Mouse (Mus musculus) kidney, postnatal 4 days (tissue): ENCODE data around the gene Itk.

Source experiments
- DNase-seq, 2 experiments: peaks; one replicate each; pipeline ENCODE4 v3.0.0; 2021; ENCODE audit warnings: mixed read lengths in 2 of 2

The Itk gene

DNA sequence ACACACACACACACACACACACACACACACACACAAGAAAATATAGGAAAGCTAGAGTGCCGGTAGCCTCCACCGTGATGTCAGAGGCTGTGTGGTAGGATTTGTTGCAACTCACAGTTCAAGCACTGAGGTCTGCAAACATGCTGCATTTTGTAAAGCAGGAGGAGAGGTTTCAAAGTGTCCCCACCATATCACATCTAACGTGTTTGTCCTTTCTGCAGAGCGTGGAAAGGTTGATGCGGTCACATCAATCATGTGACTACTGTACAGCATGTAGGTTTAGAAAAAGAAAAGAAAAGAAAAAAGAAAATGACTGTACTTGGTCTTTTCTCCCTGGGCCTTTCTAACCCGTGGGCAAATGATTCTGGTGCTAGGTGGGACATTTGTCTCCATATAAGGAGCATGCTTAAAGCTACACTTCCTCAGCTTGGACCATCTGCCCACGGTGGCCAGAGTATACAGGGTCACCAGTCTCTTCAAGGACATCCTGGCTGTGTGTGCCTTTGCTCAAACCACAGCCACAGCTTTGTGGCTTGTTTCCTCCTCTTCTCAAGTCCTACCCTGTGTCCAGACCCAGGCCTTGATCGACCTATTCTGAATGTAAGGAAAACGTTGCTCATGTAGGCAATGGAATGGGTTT is 83.3 kb downstream of the Itk start:
- DNase-seq: no peak

DNA sequence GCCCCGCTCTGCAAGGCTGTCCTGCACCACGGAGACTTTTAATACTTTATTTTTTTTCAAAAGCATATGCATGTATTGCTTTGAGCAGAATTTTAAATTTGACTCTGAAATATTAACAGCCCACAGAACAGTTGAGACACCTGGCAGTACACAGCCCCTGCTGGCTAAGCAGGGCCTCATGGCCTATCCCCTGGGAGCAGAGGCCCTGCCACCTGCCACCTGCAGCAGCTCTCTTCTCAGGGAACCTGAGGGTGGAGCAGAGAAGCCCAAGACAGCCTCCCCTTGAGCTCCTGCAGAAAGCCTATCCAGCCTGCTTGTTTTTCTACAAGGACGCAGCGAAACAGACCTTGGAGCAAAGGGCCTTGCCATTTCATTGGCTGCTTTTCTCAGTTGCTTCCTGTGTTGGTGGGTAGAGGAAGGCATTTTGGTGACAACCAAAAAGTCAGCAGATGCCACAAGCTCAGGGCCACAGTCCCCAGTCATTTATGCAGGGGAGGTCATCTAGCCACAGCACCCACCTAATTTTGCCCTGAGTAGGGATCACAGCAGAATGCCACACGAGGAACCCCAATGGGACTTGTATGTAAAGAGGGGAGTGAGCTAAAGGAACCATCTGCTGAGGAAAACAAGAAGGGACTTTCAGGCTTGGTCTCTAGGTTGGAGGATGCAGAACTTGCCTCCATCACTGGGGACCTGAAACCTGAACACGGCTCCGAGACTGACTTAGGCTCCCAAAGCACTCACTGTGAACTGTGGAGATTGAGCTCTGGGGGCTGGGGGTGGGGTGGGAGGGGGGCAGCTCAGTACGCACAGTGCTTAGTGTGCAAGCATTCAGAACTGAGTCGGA is 84.2 kb downstream of the Itk start:
- no peak for DNase-seq

DNA sequence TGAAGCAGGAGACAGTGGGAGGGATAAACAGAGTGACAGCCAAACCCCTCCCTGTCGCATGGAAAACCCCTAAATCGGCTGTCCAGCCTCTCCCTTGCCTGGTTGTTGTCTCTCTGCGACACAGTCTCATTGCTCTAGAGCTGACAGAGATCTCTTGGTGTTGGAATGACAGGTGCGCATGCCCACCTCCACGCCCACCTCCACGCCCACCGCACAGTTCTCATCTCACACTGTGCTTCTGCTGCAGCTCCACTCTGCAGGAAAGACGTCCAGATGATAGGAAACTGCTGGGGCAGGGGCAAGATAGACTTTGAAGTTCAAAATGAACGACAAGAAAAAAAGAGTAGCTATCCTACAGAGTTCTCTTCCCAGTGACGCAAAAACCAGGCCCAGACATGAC is 85.2 kb downstream of the Itk start:
- DNase-seq: no peak

DNA sequence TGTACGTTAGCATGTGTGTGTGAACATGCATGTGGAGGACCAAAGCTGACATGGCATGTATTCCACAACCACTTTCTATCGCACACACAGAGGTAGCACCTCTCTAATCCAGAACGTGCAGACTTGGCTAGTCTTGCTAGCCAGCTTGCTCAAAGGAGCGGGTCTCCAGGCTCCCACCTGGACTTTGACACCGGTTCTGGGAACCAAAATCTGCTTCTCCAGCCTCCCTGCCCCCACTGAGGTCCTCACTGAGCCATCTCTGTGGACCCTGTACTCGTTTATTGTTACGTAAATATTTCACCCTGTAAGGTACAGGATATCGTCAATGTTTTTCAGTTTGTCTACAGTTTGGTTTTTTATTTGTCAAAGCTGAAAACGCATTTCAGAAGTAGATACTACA is 86.8 kb downstream of the Itk start:
- DNase-seq: no peak

DNA sequence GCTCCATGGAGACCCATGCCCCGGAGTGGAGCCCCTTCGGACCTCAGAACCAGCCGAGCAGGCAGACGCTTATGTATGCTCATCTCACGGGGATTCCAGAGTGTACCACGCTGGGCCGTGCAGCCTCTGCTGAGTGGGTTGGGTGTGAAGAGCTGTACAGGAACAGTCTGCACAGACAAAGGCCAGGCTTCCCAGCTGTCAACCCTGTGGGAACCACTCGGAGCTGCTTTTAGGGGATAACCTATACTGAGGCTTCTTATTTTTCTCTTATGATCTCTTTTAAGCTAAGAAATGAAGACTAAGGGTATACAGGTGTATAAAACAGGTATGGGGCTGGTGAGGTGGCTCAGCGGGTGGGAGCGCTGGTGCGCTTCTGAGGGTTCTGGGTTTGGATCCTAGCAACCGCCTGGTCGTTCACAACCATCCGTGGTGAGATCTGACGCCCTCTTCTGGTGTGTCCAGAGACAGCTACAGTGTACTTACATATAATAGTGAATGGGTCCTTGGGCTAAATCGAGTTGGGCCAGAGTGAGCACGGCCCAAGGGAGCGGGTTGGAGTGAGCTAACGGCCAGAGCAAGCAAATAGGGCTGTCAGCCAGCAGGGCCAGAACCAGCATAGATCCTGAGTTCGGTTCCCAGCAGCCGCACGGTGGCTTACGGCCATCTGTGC is 87.6 kb downstream of the Itk start:
- no peak for DNase-seq

DNA sequence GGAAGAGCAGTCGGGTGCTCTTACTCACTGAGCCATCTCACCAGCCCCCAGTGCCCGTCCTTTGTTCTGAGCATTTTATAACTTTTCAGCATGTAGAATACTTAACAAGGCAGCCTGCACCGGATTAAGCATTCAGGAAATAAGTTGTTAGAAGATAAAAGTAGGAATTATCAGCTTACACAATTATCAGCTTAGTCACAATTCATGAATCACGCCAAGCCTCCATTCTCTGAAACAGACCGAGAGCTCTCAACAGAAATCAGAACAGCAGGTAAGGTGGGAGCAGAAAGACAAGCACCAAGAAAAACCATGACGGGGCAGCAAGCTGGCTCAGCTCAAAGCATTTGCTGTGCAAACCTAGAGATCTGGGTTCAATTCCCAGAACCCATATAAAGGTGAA is 89.4 kb downstream of the Itk start:
- no peak for DNase-seq

DNA sequence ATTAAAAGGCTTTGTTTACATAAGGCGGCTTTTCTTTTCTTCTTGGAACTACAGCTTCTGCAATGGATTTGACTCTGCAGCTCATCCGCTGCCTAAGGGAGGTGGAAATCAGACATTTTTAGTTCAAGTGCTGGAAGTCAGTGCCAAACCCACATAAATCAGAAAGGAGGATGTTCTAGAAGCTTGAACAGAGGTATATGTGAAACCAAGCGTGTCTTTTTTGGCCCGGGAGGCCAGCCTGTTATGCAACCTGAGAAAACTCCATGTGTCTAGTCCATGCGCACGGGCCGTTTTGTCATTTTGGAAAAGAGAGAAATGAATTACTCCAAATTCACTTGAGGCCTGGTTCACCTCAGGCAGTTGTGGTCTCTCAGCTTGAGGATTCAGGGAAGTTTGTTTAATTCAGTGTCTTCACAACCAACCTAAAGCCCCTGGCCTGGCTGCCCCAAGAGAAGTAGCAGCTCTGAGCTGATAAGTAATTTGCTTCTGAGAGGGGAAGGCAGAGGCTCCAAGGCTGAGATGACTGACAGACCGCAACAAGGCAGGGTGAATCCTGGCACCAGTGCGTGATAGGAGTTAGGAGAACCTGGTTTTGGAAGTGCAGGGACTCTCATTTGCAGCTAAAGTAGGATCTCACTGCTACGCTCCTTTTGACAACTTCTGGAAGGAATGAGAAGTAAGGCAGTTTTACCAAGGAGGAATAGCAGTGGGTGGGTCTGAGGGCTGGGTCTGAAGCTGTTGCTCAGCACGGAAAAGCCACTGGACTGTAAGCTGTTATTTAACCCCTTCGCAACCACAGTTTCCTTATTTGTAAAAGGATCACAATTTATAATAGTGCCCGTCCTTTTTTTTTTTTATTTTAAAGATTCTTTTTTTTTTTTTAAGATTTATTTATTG is 90.2 kb downstream of the Itk start:
- no peak for DNase-seq

DNA sequence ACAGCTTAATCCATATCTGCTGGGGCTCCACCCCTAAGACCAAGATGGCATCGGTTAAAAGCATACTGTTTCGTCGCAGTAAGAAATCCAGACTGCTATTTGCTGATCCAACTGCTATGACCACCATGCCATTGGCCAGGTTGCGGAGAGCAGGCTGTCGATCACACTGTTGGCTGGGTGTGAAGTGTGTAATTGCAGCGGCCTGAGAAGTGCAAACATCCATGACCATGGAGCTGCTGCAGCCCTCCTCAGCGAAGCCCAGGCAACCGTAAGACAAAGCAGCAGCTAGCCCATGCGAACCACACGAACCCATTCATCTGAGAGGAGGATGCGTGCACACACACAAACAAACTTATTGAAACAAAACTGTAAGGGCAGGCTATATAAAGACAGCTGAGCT is 94.9 kb downstream of the Itk start:
- DNase-seq: no peak

DNA sequence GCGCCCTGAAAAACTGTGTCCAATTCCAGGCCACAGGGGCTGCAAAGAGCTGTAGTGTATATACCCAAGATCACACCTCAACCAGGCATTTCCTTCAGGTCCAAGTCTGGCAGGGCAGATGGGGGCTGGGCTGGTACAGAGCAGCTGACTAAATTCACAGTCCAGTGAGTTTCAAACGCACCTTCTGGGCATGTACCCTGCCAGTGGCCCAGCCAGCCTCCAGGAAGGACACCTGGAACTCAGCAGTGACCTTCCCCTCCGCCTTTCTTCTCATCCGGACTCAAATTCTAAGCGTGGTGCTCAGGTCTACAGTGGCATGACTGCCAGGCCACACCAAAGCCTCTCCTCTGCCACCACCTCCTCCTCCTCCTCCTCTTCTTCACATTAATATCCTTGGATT is 95.8 kb downstream of the Itk start:
- peak; percentile 44 to 60 for DNase-seq

DNA sequence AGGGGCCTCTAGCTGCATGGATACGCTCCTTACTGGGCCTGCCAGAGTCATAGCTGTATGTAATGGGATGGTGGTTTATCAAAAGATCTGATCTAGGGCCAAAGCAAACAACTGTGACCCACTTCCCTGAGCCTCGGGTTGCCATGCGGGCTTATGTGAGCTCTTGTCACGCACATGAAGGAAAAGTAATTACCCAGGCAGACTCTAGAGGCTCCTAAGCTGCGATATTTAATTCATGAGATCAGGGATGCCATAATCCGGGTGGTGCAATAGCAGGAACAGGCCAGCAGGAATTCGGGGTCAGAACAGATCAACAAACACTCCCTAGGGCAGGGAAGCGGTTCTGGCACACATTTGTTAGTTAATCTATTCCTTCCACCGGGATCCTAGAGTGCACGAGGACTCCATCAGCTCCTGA is 98.3 kb downstream of the Itk start:
- peak in 1 of 2 experiments; percentile 49 for DNase-seq

DNA sequence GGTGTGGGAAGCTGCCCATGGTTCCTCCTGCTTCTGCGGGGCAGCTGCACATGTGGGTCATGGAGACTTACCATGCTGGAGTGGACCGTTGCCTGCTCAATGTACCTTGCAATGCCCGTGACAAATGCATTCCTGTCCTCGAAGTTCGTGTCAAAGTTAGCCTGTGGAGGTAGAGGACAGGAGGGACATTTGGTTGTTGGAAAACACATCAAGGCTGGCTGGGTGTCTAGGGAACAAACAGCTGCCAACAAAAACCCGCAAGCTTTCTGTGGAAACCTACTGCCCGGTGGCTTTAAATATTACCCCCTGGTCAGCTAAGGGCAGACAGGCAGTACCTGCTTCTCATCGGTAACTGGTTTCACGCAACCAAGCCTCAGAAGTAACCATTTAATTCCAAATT is 99.8 kb downstream of the Itk start:
- peak in 1 of 2 experiments; percentile 37 for DNase-seq

DNA sequence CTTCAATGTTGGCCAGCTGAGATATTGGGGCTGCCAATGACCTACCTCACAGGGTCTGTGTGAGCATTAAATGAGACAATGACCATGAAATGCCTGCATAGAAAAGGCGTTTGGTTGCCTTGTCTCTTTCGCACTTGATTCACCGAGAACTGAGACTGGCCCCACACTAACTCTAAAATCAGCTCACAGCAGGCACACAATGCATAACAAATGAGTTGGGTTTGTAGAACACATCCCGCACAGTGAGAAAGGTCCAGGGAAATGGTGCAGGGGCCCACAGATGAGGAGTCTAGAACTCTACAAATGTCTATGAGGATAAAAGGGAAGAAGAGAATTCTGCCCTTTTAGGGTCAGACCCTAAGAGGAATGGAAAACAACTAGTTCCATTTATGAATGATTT is 100.3 kb downstream of the Itk start:
- no peak for DNase-seq

DNA sequence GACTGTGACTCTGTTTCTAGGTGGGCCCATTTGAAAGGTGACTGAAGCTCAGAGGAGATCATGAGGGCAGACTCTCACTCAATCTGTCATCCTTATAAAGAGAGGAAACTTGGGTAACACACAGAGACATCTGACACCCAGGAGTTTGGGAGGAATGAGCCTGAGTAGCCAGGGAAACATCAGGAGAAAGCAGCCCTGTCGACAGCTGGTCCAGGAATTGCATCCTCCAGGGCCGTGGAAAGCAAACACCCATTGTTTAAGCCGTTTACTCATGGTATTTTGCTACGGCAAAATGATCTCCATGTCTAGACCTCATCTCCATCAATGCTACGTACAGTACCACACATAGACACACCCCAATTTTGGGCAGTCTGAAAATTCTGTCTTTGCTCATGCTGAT is 101.2 kb downstream of the Itk start:
- DNase-seq: no peak

DNA sequence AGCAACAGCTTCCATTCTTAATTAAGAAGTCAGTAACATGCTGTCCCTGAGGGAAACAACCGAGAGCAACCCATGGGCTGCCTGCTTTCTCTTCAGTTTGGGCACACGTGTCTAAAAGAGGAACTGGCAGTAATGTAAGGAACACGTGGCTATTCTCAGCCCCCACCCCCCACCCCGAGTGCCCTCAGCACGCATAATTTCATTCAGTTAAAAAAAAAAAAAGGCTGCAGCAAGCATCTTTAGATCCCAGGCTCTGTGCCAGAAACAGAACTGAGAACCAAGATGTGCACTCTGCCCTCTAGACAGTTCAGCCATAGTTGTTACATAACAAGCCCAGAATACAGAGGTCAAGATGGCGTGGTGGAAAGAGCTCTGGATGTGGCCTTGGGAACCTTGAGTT is 102.5 kb downstream of the Itk start:
- DNase-seq: peak in 1 of 2 experiments; percentile 41

DNA sequence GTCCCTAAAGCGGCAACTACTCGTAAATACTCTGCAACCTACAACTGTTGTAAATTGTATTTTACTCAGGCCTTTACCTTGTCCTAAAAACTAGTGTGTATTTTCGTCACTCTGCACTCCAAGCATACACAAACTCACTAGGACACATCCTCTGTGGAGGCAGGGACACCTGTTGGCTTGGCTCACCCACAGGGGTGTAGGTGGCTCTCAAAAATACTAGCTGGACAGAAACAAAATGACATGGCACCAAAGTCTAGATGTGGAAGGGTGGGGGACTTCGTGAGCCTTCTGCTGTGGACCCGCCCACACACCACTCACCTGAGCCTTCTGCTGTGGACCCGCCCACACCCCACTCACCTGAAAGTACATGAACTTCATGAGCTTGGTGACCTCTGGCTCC is 105.5 kb downstream of the Itk start:
- no peak for DNase-seq

DNA sequence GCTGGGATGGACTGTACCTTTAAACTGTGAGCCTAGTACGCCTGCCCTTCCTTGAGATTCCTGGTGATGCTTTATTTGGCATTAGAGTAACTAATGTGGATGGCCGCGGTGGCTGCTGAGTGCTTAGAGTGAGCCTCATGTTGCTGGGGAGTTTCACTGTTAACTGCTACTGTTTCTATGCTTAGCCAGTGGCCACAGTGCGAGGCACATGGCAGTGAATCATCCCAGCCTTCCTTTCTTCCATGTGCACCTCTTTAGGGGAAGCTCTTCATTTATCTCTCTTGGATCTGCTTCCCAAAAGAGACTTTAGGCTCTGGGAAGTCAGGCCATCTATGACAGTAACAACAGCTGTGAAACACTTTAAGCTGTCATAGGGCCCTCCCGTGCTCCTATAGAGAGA is 106.7 kb downstream of the Itk start:
- no peak for DNase-seq

DNA sequence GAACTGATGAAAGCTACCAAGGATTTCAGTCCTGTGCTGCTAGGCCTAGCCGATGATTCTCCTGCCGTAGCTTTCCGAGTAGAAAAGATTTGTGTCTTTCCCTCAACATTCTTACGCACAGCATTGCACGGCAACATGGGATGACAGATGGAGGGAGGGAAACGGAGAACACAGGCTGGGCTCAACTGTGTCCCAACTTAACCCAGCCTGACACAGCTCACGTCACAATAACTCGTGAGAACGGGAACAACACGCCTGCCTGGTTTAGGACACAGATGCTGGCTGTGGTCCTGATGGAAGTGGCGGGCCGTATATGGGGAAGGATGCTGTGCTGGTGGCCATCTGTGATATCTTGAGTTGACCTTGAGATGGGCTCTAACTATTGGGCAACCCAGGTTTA is 110.6 kb downstream of the Itk start:
- no peak for DNase-seq

DNA sequence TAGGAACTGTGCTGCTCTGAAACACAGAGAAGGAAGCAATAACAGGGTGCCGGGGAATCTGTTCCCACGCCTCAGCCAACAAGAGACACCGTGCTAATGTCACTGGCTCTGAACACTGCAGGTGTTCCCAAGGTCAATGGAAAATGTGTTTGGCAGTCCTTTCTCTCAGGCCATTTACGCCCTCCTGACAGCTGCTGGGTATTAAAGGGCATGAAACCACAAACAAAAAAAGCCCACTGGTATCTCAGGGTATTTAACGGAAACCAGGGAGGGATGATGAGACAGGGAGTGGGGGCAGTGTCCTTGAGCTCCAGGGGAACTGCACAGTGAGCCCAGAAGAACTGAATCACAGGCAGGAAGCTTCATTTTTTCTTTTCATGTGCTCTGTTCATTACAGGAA is 111.2 kb downstream of the Itk start:
- DNase-seq: no peak

DNA sequence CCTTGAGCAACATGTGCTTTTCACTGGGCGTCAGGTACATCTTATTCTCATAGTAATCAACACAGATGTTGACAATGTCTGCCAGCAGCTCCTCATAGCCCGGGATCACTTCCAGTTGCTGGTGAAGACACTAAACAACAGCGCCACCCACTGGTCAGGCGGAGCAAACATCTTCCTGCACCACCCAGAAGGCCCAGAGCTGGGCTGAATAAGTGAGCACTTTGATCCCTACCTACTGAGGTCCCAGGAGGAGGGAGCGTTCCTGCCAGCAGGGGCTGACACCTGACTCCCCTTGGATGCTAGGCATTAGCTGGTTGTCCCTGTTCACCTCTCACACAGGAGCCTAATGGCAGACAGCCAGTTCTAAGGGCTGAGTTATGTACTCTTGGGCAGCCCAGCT is 112.5 kb downstream of the Itk start:
- DNase-seq: peak; percentile 61 to 68

DNA sequence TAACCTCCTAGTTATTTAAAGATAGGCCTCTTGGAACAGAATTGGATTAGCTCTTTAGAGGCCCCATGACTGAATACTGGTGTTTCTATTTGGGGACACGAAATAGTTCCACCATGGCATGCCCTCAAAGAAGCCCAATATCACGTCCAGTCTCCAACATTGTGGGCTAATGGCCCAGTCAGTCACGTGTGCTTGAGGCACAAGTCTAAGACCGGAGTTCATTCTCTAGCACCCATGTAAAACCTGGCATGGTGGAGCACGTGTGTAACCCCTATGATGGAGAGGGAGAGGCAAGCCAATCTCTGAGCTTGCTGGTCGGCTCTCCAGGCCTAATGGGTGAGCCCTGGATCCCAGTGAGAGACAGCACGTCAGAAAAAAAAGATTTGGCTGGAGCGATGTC is 113.1 kb downstream of the Itk start:
- no peak for DNase-seq

DNA sequence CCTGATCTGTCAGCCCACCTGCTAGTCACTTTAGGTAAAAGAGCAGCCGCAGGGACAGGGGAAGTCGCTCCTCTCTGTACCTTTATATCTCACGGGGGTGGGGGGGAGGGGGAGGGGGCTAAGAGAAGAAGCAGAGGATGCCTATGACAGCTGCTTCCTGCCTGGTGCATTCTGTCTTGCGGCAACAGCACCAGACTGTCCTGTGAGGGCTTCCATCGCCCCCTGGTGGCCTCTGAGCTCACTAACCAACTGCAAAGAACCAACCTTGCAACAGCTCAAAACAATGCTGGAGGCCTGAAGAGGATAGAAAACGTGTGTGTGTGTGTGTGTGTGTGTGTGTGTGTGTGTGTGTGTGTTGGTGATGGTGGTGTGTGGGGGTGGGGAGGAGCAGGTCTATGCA is 114.0 kb downstream of the Itk start:
- DNase-seq: peak; percentile 89 to 91
